Mouse (Mus musculus) midbrain, embryonic 11.5 days (tissue): ENCODE data around the gene Vmn1r62. TPM values are rescaled to one million over a fixed set of nuclear protein-coding genes. Genes with fewer than 3 reads are reported as not detected.
"Not testable (repeated sequence)": the region's sequence is repeated elsewhere in the genome, so short reads cannot be mapped to it uniquely, and the experiment has no call there.

Experiments
- ATAC-seq: fragments of 200-750 bp; cut with Nextera tagmentation; 2 replicates; pipeline ENCODE4 v1.8.0; 2017; ENCODE audit warnings: moderate TSS enrichment, moderate library complexity; ENCODE audit not compliant: low FRiP score
- DNase-seq: peaks from one replicate; pipeline ENCODE4 v3.0.0; 2015; ENCODE audit warnings: low spot score; ENCODE audit errors: missing footprints
- H3K27ac ChIP-seq: fragments of 300-500 bp; sonication (generic); 2 replicates; pipeline ENCODE4 v1.5.1; 2014; ENCODE audit warnings: low read depth, low read length
- H3K27me3 ChIP-seq: fragments of 300-500 bp; sonication (generic); 2 replicates; pipeline ENCODE4 v1.6.1; 2014; ENCODE audit warnings: mild to moderate bottlenecking, low read length, moderate library complexity, mixed read lengths; ENCODE audit not compliant: control insufficient read depth, insufficient read depth
- H3K36me3 ChIP-seq: fragments of 300-500 bp; sonication (generic); 2 replicates; pipeline ENCODE4 v1.6.1; 2014; ENCODE audit warnings: mild to moderate bottlenecking, low read length, moderate library complexity, mixed read lengths; ENCODE audit not compliant: control insufficient read depth, insufficient read depth
- H3K4me1 ChIP-seq: fragments of 300-500 bp; sonication (generic); 2 replicates; pipeline ENCODE4 v1.6.1; 2014; ENCODE audit warnings: low read length; ENCODE audit not compliant: control insufficient read depth, insufficient read depth
- H3K4me2 ChIP-seq: fragments of 300-500 bp; sonication (generic); 2 replicates; pipeline ENCODE4 v1.6.1; 2014; ENCODE audit warnings: mild to moderate bottlenecking, moderate library complexity
- H3K4me3 ChIP-seq: fragments of 300-500 bp; sonication (generic); 2 replicates; pipeline ENCODE4 v1.5.1; 2014; ENCODE audit warnings: low read depth, low read length
- H3K9ac ChIP-seq: fragments of 300-500 bp; sonication (generic); 2 replicates; pipeline ENCODE4 v1.6.1; 2014; ENCODE audit warnings: low read length
- H3K9me3 ChIP-seq: fragments of 300-500 bp; sonication (generic); 2 replicates; pipeline ENCODE4 v1.6.1; 2016; ENCODE audit warnings: low read length; ENCODE audit not compliant: control insufficient read depth
- WGBS: fragments of 180-500 bp; shearing (Covaris S2); extraction: QIAGEN DNeasy Blood & Tissue Kit; methylation state at CpG from one replicate; pipeline ENCODE4 v1.1.7; 2014; 5-methylcytosine and 5-hydroxymethylcytosine counted together
- polyA plus RNA-seq: library from polyadenylated mRNA; unstranded; fragments of >200 nt; fragmentation: Nextera tagmentation; extraction: Ambion mirVana; gene quantifications from 2 replicates; pipeline ENCODE4 v1.2.1, GENCODE M21; 2014

Vmn1r62 gene
- not detected in 2 replicates for polyA plus RNA-seq

DNA sequence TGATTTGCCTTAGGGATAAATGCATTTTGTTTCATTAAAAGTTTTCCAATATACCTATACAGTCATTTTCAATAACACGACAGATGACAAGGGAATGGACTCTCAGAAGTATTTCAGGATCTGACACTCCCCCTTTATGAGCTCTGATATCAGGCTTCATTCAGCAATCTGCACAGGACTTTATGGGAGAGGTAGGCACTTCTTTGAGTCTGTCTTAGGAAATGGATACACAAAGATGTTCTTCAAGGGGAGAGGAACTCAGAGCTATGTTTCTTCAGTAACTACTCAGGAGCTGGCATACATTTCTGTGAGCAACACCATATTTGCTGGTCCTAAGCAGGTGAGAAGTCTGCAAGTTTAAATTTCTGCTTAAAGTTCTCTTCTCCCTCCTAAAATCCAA lies at the start of gene Vmn1r62:
Gene Vmn1r62, plus strand, starts transcription at position 301 of the 400 bp plus-strand sequence.
- not testable (repeated sequence) for H3K27ac ChIP-seq, ATAC-seq, H3K4me2 ChIP-seq, H3K27me3 ChIP-seq, DNase-seq, H3K9me3 ChIP-seq, H3K4me1 ChIP-seq, H3K4me3 ChIP-seq, H3K9ac ChIP-seq, H3K36me3 ChIP-seq
- WGBS = no CpG with 5 or more reads among the region's 1 CpGs

Other genes with a start within 250 kb of the Vmn1r62 start
- gene Vmn1r59, start 216.9 kb upstream of the Vmn1r62 start, polyA plus RNA-seq = not detected in 2 replicates
- gene Vmn2r28, start 179.7 kb upstream of the Vmn1r62 start, polyA plus RNA-seq = not detected in 2 replicates
- not detected in 2 replicates for gene Vmn1r60, start 126.3 kb upstream of the Vmn1r62 start, polyA plus RNA-seq
- not detected in 2 replicates for gene Vmn1r61, start 60.3 kb upstream of the Vmn1r62 start, polyA plus RNA-seq
- not detected in 2 replicates for gene Vmn1r63, start 131.8 kb downstream of the Vmn1r62 start, polyA plus RNA-seq
- gene Vmn1r64, start 210.9 kb downstream of the Vmn1r62 start, polyA plus RNA-seq = not detected in 2 replicates